Mouse (Mus musculus) right cerebral cortex, adult 2 months (tissue): Measurements from ENCODE around the gene Midn.

Experiments used
- DNase-seq, 2 experiments: peaks; one replicate each; pipeline ENCODE4 v3.0.0; 2021 to 2022; ENCODE audit warnings: low spot score in 2 of 2

Gene Midn

DNA sequence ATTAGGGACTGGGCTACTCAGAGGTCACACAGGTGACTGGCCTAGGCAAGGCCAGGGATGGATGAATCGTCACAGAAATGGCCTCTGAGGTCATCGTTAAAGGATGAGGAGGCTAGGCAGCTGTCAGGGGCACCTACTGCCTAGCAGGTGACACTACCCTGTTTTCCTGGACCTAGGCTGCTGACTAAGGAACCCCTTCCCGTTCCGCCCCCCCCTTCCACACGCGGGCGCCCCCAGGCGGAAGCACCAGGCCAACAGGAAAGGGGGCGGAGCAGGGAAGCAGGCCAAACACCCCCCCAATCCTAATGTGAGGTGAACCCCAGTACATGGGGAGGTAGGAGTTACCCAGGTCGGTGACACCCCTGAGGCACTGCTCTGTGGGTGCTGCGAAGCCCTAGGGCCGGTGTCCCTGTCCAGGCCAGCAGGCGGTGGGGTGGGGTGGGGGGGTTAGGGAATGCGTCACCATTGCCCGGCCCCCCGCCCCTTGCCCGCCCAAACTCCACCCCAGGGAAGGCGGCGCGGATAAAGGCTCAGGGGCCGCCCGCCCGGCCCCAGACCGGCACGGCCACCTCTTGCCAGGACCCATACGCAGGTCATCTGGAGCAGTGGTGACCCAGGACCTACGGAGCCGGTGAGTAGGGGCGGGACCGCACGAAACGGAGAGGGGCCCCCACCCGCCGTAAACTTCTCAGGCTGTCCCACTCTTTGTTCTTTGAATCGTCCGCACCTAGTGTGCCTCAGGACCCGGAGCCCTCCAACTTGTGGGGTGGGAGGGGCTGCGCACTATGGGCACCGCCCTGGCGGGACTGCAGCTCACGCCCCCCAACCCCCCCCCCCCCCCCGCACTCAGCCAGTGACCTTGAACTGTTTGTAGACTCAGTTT, at the start of gene Midn:
Midn (plus strand) TSS at position 554 of the 883 bp plus-strand sequence.
- DNase-seq, result peak; percentile 66 to 74

DNA sequence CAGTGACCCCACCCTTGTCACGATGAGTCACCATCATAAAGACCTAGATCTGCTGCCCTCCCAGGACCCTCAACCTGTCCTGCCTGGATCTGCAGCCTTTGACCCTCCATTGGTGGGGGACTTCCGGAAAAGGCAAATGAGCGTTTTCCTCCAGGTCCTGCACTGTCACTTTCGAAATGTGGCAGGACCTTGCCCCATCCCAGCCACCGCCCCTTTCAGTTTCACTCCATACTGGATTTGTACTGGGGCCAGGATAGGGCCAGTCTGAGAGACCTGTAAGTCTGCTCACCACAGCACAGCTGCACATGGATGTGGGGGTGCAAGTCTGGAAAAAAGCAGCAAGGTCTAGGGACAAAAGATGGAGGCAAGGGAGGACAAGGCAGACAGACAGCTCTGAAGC, 49.4 kb upstream of the Midn start:
- DNase-seq, result no peak

DNA sequence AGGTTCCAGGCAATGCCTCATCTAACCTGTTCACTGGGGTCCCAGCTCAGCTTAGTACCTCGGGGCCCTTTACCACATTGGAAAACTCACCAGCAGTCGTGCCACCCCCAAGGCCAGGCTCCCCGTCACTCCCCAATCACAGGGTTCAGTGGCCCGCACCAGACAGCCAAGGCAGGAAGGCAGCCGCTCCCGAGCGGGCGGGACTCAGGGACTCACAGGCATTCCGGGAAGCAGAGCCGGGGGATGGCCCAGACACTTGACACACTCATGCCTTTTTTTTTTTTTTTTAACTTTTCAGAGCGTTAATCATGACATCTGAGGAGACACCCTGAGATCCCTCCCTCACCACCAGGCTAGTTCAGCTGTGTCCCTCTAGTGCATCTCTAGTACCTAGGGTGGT, 47.1 kb upstream of the Midn start:
- no peak for DNase-seq

DNA sequence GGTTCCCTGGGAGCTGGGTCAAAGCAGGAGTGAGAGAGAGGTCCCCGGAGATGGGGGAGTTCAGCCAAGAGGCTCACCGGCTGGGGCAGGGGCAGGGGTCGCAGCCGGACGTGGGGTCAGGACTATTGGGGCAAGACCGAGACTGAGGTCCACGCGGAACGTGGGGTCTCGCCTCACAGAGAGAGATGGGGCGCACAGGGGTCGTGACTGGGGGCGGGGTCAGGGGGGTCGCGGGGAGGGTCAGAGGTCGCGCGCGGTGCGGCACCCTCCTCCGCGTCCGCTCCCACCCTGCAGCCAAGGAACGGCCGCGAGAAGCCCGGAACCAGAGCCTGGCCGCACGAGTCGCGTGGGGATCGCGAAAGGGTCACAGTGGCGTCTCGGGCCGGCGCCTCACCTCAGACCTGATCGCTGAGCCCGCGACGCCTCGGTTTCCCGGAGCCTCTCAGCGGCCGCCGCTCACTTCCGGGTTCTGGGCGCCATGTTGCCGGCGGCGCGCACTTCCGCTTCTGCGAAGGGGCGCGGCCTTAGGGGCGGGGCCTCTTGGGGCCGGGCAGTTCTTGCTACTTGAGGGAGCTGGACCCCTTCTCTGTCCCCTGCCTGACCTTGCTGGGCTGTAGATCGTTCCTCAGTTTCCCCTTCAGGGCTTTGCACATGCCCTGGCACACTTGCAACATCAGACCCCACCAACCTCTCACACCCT, 45.7 kb upstream of the Midn start:
- DNase-seq, result peak; percentile 76 to 83

DNA sequence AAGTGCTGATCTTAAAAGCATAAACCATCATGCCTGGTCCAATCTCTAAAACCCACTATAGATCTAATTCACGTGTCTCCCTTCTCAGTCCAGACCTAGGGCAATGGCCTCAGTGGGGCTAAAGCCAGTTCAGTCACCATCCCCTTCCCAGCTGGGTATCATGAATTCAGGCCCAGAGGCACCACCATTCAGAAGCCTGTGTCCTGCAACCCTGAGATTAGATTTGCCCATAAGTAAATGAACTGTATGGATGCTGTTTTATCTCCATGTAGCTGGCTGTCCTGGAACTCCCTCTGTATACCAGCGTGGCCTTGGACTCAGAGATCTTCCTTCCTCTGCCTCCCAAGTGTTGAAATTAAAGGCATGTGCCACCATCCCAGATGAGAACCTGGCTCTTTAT, 45.0 kb upstream of the Midn start:
- no peak for DNase-seq

DNA sequence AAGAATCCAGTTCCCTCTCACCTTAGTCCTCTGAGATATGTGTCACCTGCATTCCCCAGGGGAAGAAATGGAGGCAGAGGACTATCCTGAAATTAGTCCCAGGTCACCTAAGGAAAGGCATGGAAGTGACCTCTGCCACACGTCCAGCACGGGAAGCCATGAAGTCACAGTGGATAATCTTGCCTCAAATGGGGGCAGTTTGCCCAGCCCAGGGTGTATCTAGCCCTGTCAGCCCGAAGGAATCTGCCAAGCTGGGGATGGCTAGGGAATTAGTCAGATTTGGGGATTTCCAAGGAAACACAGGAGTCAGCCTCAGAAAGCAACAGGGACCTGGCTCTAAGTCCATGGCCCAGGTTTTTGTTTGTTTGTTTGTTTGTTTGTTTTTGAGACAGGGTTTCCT, 43.9 kb upstream of the Midn start:
- DNase-seq, result no peak

DNA sequence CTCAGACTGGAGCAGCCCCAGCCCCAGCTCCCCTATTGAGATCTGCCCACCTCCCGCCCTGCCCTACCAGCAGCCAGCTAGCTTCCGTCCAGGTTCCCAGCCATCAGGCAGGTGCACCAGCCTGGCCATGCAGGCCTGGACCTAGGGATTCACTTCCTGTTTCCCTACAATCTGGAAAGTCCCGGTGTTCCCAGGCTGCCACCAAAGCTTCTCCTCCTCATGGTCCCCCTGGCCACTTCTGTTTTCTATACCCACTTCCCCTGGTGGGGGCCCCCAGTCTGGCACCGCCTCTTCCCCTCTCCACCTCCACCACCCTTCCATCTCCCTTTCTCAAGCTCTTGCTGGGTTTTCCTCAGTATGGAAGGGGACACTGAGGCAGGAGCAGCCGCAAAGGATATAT, 42.6 kb upstream of the Midn start, which contains the start of gene Sbno2:
Sbno2 (minus strand) TSS at position 112 of the 400 bp plus-strand sequence.
- no peak for DNase-seq

DNA sequence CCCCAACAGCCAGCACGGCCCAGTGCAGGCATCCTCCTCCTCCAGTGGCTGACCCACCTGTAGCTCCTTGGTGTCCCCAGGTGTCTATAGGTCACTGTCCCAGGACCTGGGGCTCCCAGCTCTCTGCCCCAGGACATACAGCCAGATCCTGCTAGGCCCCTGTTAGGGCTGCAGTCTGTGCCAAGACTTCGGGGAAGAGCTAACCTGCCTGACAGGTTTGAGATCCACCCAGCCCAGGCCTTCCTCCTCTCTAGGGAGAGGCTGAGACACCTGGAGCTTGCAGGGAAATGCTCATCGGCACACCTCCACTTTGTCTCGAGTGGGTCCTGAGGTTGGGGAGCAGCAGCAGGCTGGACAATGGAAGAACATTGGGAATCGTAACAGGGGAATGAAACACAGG, 42.1 kb upstream of the Midn start:
- DNase-seq, result no peak

DNA sequence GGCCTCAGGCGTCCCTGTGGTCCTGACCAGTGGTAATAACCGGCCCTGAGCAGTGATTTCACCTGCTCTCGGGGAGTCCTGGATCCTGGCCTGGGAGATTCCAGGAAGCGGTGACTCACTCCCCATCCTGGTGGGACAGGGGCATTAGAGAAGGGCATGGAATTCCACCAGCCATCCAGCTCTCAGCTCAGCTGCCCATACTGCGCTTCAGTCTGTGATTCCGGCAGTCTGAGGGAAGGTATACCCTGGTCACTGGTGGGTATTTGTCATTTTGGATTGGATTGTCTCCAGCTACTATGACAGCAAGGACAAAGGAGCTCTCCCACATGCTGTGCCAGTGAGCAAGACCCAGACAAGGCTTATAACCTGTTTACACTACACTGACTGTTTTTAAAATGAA, 40.4 kb upstream of the Midn start:
- no peak for DNase-seq

DNA sequence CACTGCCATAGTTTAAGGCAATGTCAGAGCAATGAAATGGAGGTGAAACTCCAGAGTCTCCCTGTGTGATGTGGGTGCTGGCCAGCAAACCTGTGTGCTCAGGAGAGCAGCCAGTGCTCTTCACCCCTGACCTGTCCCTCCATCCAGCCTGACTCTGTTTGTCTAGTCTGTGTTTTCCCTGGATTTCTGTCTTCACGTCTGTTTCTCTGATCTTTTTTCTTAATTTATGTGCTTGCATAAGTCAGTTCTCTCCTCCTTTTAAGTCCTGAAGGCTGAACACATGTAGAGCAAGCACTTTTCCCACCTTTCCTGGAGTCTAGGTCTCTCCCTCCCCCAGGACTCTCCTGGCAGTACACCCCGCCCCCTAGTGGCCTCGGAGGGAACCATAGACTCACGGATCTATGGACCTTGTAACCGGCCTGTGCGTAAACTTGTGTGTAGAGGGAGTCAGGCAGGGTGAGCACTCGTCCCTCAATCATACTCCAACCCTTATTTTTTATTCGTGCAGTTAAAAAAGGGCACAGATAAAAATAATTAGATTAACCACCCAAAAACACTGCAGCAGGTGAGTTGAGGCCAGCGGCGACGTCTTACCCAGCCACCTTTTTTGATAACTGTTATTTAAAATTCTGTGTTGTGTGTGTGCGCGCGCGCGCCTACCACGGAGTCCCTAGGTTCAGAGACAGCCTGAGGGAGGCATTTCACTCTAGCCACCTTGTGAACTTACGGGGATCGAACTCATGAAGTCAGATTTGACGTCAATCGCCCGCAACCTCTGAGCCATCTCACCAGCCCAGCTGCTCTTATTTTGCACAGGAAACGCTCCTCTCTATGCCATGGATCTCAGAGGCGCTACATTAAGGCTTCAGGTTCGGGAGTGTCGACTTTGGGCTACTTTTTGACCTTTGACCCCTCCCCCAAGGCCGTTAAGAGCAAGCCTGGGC, 33.5 kb upstream of the Midn start:
- peak; percentile 91 to 92 for DNase-seq

DNA sequence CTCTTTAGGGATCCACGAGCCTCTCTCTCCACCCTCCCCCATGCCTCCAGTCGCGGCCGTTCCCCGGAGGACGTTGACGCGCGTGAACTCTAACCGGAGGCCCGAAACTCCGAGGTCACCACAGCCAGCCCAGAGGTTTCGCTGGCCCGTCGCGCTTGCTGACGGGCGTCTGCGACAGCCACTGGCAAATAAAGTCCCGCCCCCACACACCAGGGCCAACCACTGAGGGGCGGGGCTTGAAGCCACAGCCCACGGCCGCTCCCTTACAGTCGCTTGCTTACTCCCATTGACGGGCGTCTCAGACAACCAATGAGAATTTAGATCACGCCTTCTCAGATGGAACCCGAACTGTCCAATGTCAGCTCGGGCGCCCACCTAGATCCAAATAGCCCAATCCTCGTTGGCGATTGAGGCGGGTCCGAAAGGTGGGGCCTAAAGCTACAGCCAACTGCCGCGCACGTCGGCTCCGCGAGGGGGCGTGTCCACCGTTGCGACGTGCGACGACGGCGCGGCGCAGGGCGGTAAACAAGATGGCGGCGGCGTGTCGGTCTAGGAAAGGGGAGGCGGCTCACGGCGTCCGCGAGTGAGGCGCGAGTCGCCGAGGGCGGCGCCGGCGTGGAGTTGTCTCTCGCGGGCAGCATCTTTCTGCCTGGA, 32.7 kb upstream of the Midn start, which contains the start of gene Stk11:
Stk11 (plus strand) TSS at position 514 of the 654 bp plus-strand sequence.
- peak; percentile 100 for DNase-seq

DNA sequence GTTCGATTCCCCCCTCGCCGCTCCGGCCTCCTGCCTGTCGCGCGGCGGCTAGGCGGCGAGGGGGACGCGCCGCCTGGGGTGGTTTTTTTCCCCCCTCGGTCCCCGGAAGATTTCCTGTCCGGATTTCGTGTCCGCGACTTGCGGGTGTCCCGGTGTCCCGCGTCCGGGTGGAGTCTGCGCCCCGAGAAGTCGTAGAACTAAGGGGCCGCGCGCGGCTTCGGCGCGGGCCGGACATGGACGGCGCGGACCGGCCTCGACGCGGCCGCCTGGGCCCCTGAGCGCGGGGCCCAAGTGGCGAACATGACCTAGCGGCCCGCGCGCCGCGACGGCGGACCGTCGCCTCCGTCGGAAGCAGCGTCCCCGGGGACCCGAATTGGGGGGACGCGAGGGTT, 32.1 kb upstream of the Midn start:
- DNase-seq, result no peak

DNA sequence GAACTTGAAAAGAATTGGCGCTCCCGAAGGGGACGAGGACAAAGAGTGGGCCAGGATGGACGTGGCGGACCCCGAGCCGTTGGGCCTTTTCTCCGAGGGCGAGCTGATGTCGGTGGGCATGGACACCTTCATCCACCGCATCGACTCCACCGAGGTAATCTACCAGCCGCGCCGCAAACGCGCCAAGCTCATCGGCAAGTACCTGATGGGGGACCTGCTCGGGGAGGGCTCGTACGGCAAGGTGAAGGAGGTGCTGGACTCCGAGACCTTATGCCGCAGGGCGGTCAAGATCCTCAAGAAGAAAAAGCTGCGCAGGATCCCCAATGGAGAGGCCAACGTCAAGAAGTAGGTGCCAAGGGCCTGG, 31.5 kb upstream of the Midn start:
- DNase-seq, result no peak

DNA sequence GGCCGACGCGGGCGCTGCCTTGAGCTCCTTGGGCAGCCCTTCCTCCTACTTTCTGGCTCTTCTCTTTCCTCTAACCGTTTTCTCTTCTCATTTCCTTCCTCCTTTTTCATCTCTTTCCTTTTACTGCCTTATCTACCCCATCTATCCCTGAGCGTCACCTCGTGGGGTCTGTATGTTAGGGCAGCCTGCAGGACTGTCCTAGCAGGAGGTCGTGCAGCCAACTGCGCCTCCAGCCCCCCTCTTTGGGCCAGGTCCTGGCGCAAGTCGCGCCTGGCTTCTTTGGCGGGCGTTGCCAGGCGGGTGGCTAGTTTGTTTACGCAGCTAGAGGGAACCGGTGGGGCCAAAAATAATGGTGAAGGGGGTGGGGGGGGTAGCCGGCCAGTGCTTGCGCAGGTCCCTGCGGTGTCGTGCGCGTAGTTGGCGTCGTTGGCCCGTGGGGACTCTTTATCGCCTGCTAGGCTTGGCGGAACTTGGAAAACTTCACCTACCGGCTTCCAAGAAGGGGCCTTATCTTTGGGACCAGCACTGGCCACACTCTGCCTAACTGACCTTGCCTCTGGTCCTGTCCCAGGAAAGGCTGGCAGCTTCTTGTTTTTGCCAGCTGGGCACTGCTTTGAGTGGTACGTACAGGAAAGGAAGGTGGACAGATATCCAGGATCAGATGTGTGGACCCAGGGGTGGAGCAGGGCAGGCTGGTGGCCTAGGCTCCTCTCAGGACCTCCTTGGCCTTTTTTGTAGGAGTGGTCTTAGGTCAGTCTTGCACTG, 31.0 kb upstream of the Midn start:
- DNase-seq, result no peak

DNA sequence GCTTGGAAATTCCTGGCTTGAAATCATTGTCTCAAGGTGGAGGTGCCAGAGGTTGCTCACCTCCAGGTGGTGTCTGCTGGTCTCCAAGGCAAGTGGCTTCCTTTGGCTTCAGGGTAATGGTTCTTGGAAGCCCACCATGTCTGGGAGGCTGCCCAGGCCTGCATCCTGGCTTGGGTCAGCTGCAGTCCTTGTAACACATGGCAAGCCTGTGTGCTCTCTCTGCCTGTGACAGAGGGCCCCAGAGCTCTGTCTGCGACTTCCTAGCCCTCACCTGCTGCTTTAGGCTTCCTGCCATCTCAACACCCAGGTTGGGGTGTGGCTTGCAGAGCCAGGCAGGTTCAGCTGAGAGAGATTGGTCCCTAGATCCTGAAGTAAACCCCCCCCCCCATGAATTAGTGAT, 30.3 kb upstream of the Midn start:
- no peak for DNase-seq

DNA sequence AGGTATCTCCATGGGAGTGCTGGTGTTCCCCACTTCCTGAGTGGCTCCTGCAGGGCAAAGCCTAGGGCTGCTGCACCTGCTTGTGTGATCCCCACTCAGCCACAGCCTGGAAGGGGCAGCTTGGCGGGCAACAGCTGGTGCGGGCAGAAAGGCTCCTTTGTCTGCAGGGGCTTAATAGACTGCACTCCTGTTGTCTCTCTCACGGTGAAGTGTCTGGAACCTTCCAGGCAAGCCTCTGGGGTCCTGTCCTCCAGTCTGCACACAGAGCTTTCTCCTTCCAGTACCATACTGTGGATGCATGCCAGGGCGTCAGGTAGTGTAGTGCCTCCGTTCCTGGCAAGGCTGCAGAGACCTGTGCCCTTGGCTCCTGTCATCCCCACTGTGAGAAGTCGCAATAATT, 29.5 kb upstream of the Midn start:
- no peak for DNase-seq

DNA sequence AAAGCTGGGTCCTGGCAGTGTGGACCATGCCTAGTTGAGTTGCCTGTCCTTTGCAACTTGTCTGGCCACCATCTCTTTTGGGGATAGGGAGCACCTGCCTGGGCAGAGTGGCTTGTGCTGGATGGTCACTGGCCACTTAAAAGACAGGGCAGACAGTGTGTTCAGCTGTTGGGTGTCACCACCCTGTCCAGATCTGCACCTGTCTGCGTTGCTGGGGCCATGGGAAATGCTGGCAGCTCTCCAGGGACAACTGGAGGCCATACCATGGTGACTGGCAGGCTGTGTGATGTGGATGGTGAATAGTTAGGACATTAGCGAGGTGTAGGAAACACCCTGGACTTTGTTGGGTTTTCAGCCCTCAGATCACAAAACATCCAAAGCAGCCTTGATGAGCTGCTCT, 27.9 kb upstream of the Midn start:
- no peak for DNase-seq

DNA sequence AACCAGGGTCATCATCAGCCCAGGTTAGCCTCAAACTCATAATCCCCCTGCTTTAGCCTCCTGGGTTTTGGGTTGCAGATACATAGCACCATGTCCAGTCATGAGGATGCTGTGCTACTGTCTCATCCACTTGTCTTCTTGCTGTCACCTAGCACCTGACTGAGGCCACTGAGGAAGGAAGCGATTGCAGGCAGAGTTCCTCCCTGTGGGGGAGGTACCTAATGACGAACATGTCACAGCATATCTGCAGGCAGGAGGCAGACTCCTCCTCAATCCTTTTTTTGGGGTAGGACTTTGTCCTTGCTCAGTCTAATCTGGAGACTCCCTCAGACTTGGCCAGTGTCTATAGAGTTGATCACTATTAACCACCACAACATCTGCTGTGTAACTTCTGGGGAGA, 26.4 kb upstream of the Midn start:
- DNase-seq, result no peak

DNA sequence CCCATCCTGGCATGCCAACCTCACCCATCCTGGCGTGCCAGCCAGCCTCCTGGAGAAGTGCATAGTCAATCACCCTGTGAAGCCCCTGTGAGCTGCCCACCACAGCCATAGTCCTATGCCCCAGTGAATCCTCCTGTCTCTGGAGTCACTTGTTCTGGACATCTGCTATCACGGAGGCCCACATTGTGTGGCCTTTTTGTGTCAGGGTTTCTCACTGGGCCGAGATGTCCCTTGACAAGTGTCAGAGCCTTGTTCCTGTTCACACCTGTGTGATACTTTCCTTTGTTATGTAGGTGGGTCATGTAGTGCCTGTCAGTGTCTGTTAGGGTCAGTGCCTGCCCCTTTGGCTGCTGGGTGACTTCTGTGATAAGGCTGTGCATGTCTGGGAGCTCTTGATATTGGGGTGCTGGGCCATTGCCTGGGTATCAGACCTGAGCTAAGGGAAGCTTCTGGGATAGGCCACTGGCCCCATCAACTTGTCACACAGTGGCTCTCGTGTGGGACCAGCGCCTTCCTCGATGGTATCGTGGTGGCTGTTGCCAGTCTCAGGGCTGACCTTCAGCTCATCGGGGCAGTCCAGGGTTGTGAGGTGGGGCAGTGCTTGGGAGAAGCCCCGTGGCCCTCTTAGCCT, 24.0 kb upstream of the Midn start:
- no peak for DNase-seq

DNA sequence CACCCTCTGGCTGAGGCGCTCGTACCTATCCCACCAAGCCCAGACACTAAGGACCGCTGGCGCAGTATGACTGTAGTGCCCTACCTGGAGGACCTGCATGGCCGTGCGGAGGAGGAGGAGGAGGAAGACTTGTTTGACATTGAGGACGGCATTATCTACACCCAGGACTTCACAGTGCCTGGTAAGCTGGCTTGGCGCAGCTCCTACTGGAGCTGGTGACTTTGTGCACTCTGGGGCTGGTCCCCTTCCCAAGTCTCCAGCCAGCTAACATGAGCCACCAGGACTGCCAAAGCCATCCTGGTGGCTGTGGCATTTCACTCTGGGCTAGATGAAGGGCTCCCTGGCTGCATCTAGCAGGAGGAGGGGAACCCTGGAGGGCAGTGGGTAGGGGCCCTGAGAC, 20.2 kb upstream of the Midn start:
- no peak for DNase-seq
